Mouse (Mus musculus) myocyte (in vitro differentiated cells): ENCODE data around the gene Epb42.

Source experiments
- E2F4 ChIP-seq: IDR thresholded peaks from one replicate; pipeline ENCODE4 v1.6.1; 2011; ENCODE audit warnings: mild to moderate bottlenecking, control low read depth, moderate library complexity; ENCODE audit not compliant: insufficient read depth
- MAX ChIP-seq: IDR thresholded peaks from one replicate; pipeline ENCODE4 v1.6.1; 2011; ENCODE audit warnings: low read depth, mild to moderate bottlenecking, control low read depth
- MYOD1 ChIP-seq, 3 experiments: IDR thresholded peaks; one replicate each; pipeline ENCODE4 v1.6.1; 2011; ENCODE audit warnings: control low read depth in 2 of 3, low read depth in 2 of 3, mild to moderate bottlenecking in 2 of 3, moderate library complexity in 1 of 3; ENCODE audit not compliant: insufficient read length in 2 of 3, control insufficient read depth in 1 of 3
- MYOG ChIP-seq, 3 experiments: IDR thresholded peaks; one replicate each; pipeline ENCODE4 v1.6.1; 2011; ENCODE audit warnings: control low read depth in 2 of 3, low read depth in 2 of 3, mild to moderate bottlenecking in 2 of 3; ENCODE audit not compliant: insufficient read length in 2 of 3, control insufficient read depth in 1 of 3, insufficient read depth in 1 of 3
- POLR2A ChIP-seq: IDR thresholded peaks from one replicate; pipeline ENCODE4 v1.6.1; 2011; ENCODE audit warnings: low read depth, mild to moderate bottlenecking, control low read depth, moderate library complexity; ENCODE audit not compliant: insufficient read length
- POLR2AphosphoS2 ChIP-seq: IDR thresholded peaks from one replicate; pipeline ENCODE4 v1.6.1; 2011; ENCODE audit warnings: low read depth, control low read depth; ENCODE audit not compliant: insufficient read length
- TCF12 ChIP-seq: IDR thresholded peaks from one replicate; pipeline ENCODE4 v1.6.1; 2011; ENCODE audit warnings: mild to moderate bottlenecking, control low read depth; ENCODE audit not compliant: poor library complexity, insufficient read depth, severe bottlenecking

DNA sequence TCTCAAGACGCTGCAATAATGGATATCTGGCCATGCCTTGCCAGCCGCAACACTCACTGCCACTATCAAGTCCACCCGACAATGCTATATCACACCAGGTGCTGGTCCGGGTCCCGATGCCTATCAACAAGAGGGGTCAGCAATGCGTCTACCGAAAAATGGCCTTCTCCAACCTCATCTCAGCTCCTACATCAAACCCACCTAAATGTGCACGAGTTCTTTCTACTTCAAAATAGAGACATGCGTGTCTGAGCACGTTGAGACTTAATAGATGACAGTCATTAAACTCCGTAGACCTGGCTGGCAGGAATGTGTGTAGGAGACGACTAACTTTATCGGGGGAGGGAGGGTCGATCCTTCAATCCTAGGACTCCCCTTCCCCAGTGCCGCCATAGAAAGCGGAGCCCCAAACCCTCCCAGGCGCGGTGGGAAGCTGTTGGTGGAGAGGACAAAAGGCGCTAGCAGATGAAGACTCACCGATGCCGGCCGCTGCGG is 66.8 kb downstream of the Epb42 start:
- TF ChIP-seq POLR2A (no peak), E2F4 (no peak), MYOG (IDR thresholded peaks at IDR 0.05; ENCODE audit: control insufficient read depth in 1 of 3, insufficient read depth in 1 of 3, insufficient read length in 2 of 3, low read depth in 2 of 3) (no peak), MAX (no peak), POLR2AphosphoS2 (no peak), TCF12 (no peak), MYOD1 (IDR thresholded peaks at IDR 0.05; ENCODE audit: control insufficient read depth in 1 of 3, insufficient read length in 2 of 3, low read depth in 2 of 3) (no peak)
